10 mouse cellular contexts compared by ENCODE assay signal in genomic region chr12:56458665-56459507, GRCm38 (mm10).
DNase-seq lines count a peak whose midpoint lies in the region; ATAC-seq and TF ChIP-seq lines count a peak whose summit lies in the region.
"Had no signal": no experiment of that assay in that cellular context is flagged by ENCODE, and none has a peak within 500 bp of the region (broad histone marks: within the 10 kb centered on the region; RNA-seq: fewer than 3 reads in every experiment).

No protein-coding gene starts in this region.

- no peak overlapping the region for H3K4me3 ChIP-seq in stomach, embryonic 14.5 days (ENCODE audit: low read depth, low read length)
- H3K4me3 ChIP-seq in stomach, postnatal 0 days (ENCODE audit: low read depth, low read length): no peak overlapping the region
- no peak overlapping the region for H3K4me3 ChIP-seq in forebrain, embryonic 13.5 days
- no peak overlapping the region for H3K4me3 ChIP-seq in limb, embryonic 14.5 days (replicated peaks; ENCODE audit: low read length)
- H3K4me3 ChIP-seq in stomach, embryonic 16.5 days (replicated peaks; ENCODE audit: low read length): 0 out of 2 replicates have a peak overlapping the region, but pooled peaks have one; percentile 2
- H3K4me3 ChIP-seq: limb, embryonic 15.5 days had no signal

- H3K27me3 ChIP-seq in stomach, embryonic 14.5 days (ENCODE audit: control insufficient read depth, insufficient read depth, low read length): no peaks in the 10 kb centered on the region
- no peaks in the 10 kb centered on the region for H3K27me3 ChIP-seq in stomach, postnatal 0 days (ENCODE audit: control insufficient read depth, insufficient read depth, low read length)
- H3K27me3 ChIP-seq in forebrain, embryonic 13.5 days: peaks cover 94% of the 10 kb centered on the region
- H3K27me3 ChIP-seq in limb, embryonic 14.5 days (ENCODE audit: control insufficient read depth, insufficient read depth, low read length): 0 out of 2 replicates have a peak, but pooled peaks cover 12% of the 10 kb centered on the region
- H3K27me3 ChIP-seq in stomach, embryonic 16.5 days (ENCODE audit: control insufficient read depth, insufficient read depth, low read length): no peaks in the 10 kb centered on the region

- no peaks in the 10 kb centered on the region for H3K36me3 ChIP-seq in stomach, embryonic 14.5 days (ENCODE audit: control insufficient read depth, insufficient read depth, low read length)
- H3K36me3 ChIP-seq in stomach, postnatal 0 days (ENCODE audit: control insufficient read depth, insufficient read depth, low read length): no peaks in the 10 kb centered on the region
- H3K36me3 ChIP-seq in forebrain, embryonic 13.5 days (ENCODE audit: poor library complexity, severe bottlenecking): no peaks in the 10 kb centered on the region
- no peaks in the 10 kb centered on the region for H3K36me3 ChIP-seq in limb, embryonic 14.5 days (ENCODE audit: control insufficient read depth, insufficient read depth, low read length)
- H3K36me3 ChIP-seq in stomach, embryonic 16.5 days (ENCODE audit: control insufficient read depth, insufficient read depth, low read length): no peaks in the 10 kb centered on the region
- H3K36me3 ChIP-seq: limb, embryonic 15.5 days had no signal

- no peak for TF ChIP-seq EP300 in stomach, postnatal 0 days (optimal IDR thresholded peaks at IDR 0.05)

- intact Hi-C loops in left cerebral cortex, postnatal 10 days (cut with DNase I): loop anchor here (5.0 kb wide), 1 partner anchor 58 kb away; no protein-coding TSS in a partner anchor

- DNase-seq in stomach, postnatal 0 days (ENCODE audit: low spot score): no peak
- no peak for DNase-seq in limb, embryonic 14.5 days (ENCODE audit: low spot score)
- no peak for DNase-seq in right cerebral cortex, adult 2 months (ENCODE audit: low spot score in 2 of 2)
- no peak for DNase-seq in layer of hippocampus, adult 11-12 months (ENCODE audit: low spot score)
- DNase-seq in left cerebral cortex, postnatal 10 days (ENCODE audit: extremely low spot score in 1 of 2, low spot score in 2 of 2): no peak

- no peak for ATAC-seq in stomach, embryonic 14.5 days (ENCODE audit: insufficient number of reproducible peaks, insufficient read depth, low FRiP score, low read depth)
- ATAC-seq in stomach, postnatal 0 days (ENCODE audit: low FRiP score, low TSS enrichment): no peak
- peak; percentile 94 for ATAC-seq in forebrain, embryonic 13.5 days
- no peak for ATAC-seq in limb, embryonic 14.5 days (ENCODE audit: low FRiP score, low read depth)
- no peak for ATAC-seq in stomach, embryonic 16.5 days (ENCODE audit: insufficient read depth, low FRiP score)

- no peaks in the 10 kb centered on the region for H3K9me3 ChIP-seq in stomach, embryonic 14.5 days (ENCODE audit: control insufficient read depth, low read depth, low read length)
- H3K9me3 ChIP-seq in stomach, postnatal 0 days (ENCODE audit: control insufficient read depth, low read length): no peaks in the 10 kb centered on the region
- no peaks in the 10 kb centered on the region for H3K9me3 ChIP-seq in forebrain, embryonic 13.5 days (replicated peaks)
- no peaks in the 10 kb centered on the region for H3K9me3 ChIP-seq in limb, embryonic 14.5 days (ENCODE audit: control insufficient read depth, low read length)
- H3K9me3 ChIP-seq in stomach, embryonic 16.5 days (replicated peaks; ENCODE audit: control insufficient read depth, low read length): no peaks in the 10 kb centered on the region
- H3K9me3 ChIP-seq: limb, embryonic 15.5 days had no signal

- H3K27ac ChIP-seq in stomach, embryonic 14.5 days (ENCODE audit: low read length): no peak overlapping the region
- no peak overlapping the region for H3K27ac ChIP-seq in stomach, postnatal 0 days (replicated peaks)
- 0 out of 2 replicates have a peak overlapping the region, but pooled peaks have one; percentile 8 for H3K27ac ChIP-seq in forebrain, embryonic 13.5 days
- no peak overlapping the region for H3K27ac ChIP-seq in limb, embryonic 14.5 days (replicated peaks; ENCODE audit: low read depth, low read length)
- no peak overlapping the region for H3K27ac ChIP-seq in stomach, embryonic 16.5 days (ENCODE audit: low read length)
- H3K27ac ChIP-seq: kidney, postnatal 0 days; limb, embryonic 15.5 days had no signal

- no peak for TF ChIP-seq CTCF in stomach, postnatal 0 days (IDR thresholded peaks at IDR 0.05; ENCODE audit: low read depth)

- 19% methylated on average over 16 of the region's 16 CpGs for WGBS in stomach, embryonic 14.5 days
- WGBS in stomach, postnatal 0 days: 15% methylated on average over 16 of the region's 16 CpGs
- 2% methylated on average over 16 of the region's 16 CpGs for WGBS in forebrain, embryonic 13.5 days
- 7% methylated on average over 16 of the region's 16 CpGs for WGBS in limb, embryonic 14.5 days
- WGBS in stomach, embryonic 16.5 days: 12% methylated on average over 16 of the region's 16 CpGs

- no peak for TF ChIP-seq POLR2A in limb, embryonic 14.5 days (IDR thresholded peaks at IDR 0.05; ENCODE audit: borderline replicate concordance, extremely low read depth, insufficient read depth, insufficient read length)

- H3K9ac ChIP-seq in stomach, embryonic 14.5 days (replicated peaks; ENCODE audit: low read depth, low read length): no peak overlapping the region
- no peak overlapping the region for H3K9ac ChIP-seq in stomach, postnatal 0 days (ENCODE audit: low read length)
- H3K9ac ChIP-seq in forebrain, embryonic 13.5 days: no peak overlapping the region
- no peak overlapping the region for H3K9ac ChIP-seq in limb, embryonic 14.5 days (ENCODE audit: low read depth, low read length, severe bottlenecking)
- H3K9ac ChIP-seq in stomach, embryonic 16.5 days (ENCODE audit: low read length): no peak overlapping the region
- H3K9ac ChIP-seq: limb, embryonic 15.5 days had no signal

- no peaks in the 10 kb centered on the region for H3K4me1 ChIP-seq in stomach, embryonic 14.5 days (ENCODE audit: control insufficient read depth, insufficient read depth, low read length)
- H3K4me1 ChIP-seq in stomach, postnatal 0 days (replicated peaks; ENCODE audit: control insufficient read depth, insufficient read depth): no peaks in the 10 kb centered on the region
- peaks cover 11% of the 10 kb centered on the region for H3K4me1 ChIP-seq in forebrain, embryonic 13.5 days
- peaks cover 3% of the 10 kb centered on the region; the same call in 1 of the 2 replicates for H3K4me1 ChIP-seq in limb, embryonic 14.5 days (ENCODE audit: control insufficient read depth, insufficient read depth, low read length)
- no peaks in the 10 kb centered on the region for H3K4me1 ChIP-seq in stomach, embryonic 16.5 days (ENCODE audit: control insufficient read depth, insufficient read depth, low read length)
- H3K4me1 ChIP-seq: limb, embryonic 15.5 days had no signal

- H3K4me2 ChIP-seq in stomach, embryonic 14.5 days (replicated peaks; ENCODE audit: low read depth, low read length): peak overlapping the region; percentile 25
- no peak overlapping the region for H3K4me2 ChIP-seq in stomach, postnatal 0 days (replicated peaks; ENCODE audit: low read depth)
- peak overlapping the region; percentile 30; the same call in 1 of the 2 replicates for H3K4me2 ChIP-seq in forebrain, embryonic 13.5 days
- 0 out of 2 replicates have a peak overlapping the region, but pooled peaks have one; percentile 18 for H3K4me2 ChIP-seq in limb, embryonic 14.5 days (replicated peaks; ENCODE audit: low read depth, low read length, severe bottlenecking)
- no peak overlapping the region for H3K4me2 ChIP-seq in stomach, embryonic 16.5 days (ENCODE audit: low read depth, low read length)
- H3K4me2 ChIP-seq: limb, embryonic 15.5 days had no signal

Comparison
In these comparisons a context has a peak if more than half of its experiments do, and no peak if none do; other contexts are left out.
1. H3K4me2 ChIP-seq: peak in stomach, embryonic 14.5 days (single experiment), forebrain, embryonic 13.5 days (single experiment) and limb, embryonic 14.5 days (single experiment); none in stomach, postnatal 0 days (single experiment) and stomach, embryonic 16.5 days (single experiment).